In genomic region chr17:8165608-8165945, GRCm38 (mm10) we compare ENCODE assay signal across 8 mouse cellular contexts. TPM values are rescaled to one million over a fixed set of nuclear protein-coding genes. Genes with fewer than 3 reads are reported as not detected.
DNase-seq lines count a peak whose midpoint lies in the region; ATAC-seq lines count a peak whose summit lies in the region.
"Not testable (repeated sequence)": the region's sequence is repeated elsewhere in the genome, so short reads cannot be mapped to it uniquely, and the experiment has no call there.

No protein-coding gene starts in this region.

- peak overlapping the region; percentile 63; the same call in 1 of the 2 replicates for H3K27ac ChIP-seq in hindbrain, embryonic 15.5 days (replicated peaks)
- not testable (repeated sequence) for H3K27ac ChIP-seq in macrophage

- peak; percentile 4; the same call in 1 of the 2 replicates for ATAC-seq in common myeloid progenitor, adult 5-6 weeks (replicated peaks; ENCODE audit: low read depth, poor library complexity, severe bottlenecking)
- not testable (repeated sequence) for ATAC-seq in hindbrain, embryonic 15.5 days (ENCODE audit: low FRiP score, low read depth)

- H3K4me3 ChIP-seq in hindbrain, embryonic 15.5 days: peak overlapping the region; percentile 52
- H3K4me3 ChIP-seq in macrophage (ENCODE audit: inconsistent target): peak overlapping the region; percentile 32

- DNase-seq in adrenal gland, adult 2 months: peak; percentile 78
- peak; percentile 12 for DNase-seq in gastrocnemius, postnatal 10 days
- DNase-seq in left cerebral cortex, postnatal 4 days: peak; percentile 10
- DNase-seq in retina, embryonic 14.5 days (ENCODE audit: low spot score): peak; percentile 21
- peak; percentile 63 for DNase-seq in thymus, postnatal 4 days

- not testable (repeated sequence) for H3K4me1 ChIP-seq in hindbrain, embryonic 15.5 days (replicated peaks)

- WGBS in hindbrain, embryonic 15.5 days: 1% methylated on average over 41 of the region's 42 CpGs
- 0% methylated on average over 24 of the region's 42 CpGs for WGBS in macrophage (ENCODE audit: missing documents)

- H3K79me2 ChIP-seq in macrophage (ENCODE audit: inconsistent target): not testable (repeated sequence)

- H3K36me3 ChIP-seq in hindbrain, embryonic 15.5 days: peaks cover 12% of the 10 kb centered on the region
- not testable (repeated sequence) for H3K36me3 ChIP-seq in macrophage (ENCODE audit: inconsistent target)

- peak overlapping the region; percentile 48 for H3K4me2 ChIP-seq in hindbrain, embryonic 15.5 days

- intact Hi-C loops in left cerebral cortex, postnatal 4 days (cut with DNase I): not testable (repeated sequence)

- not testable (repeated sequence) for H3K9me3 ChIP-seq in hindbrain, embryonic 15.5 days

- not testable (repeated sequence) for H3K27me3 ChIP-seq in hindbrain, embryonic 15.5 days

- H3K9ac ChIP-seq in hindbrain, embryonic 15.5 days: peak overlapping the region; percentile 47

RNA-seq across cellular contexts. Expression of gene Fgfr1op, which starts 0.3 kb away (rescaled TPM):
- total RNA-seq in adrenal gland, adult 2 months (2021): 10 to 100 TPM; 16.6 to 21.4 TPM
- 0.42 and 0.43 TPM in 2 replicates for polyA plus RNA-seq in adrenal gland, adult 2 months (2012; rRNA removed)
- total RNA-seq in common myeloid progenitor, adult 5-6 weeks (2017): 54.3 and 55.1 TPM in 2 replicates
- 10 to 100 TPM; 13.3 to 15.3 TPM for total RNA-seq in gastrocnemius, postnatal 10 days (2021)
- polyA plus RNA-seq in hindbrain, embryonic 15.5 days (2015; fragmentation: Nextera tagmentation; extraction: Ambion mirVana): 27.8 and 28.6 TPM in 2 replicates
- 10 to 100 TPM; 18.5 to 22.6 TPM for total RNA-seq in left cerebral cortex, postnatal 4 days (2021)
- 10 to 100 TPM; 37.3 to 83.3 (median 55.3) TPM for total RNA-seq in macrophage (2018; cell fraction: chromatin; rRNA removed)
- total RNA-seq in macrophage (2018; cell fraction: cytosol; rRNA removed): 10 to 100 TPM in 2 of 26 experiments, 1 to 10 TPM in 24; 6.5 to 11.2 (median 8.5) TPM
- total RNA-seq in macrophage (2018; cell fraction: nucleus; rRNA removed): 10 to 100 TPM; 18.3 to 46.9 (median 30.4) TPM
- 5.7 to 11.6 TPM (median 6.5 TPM) in 3 replicates for polyA plus RNA-seq in macrophage (2018)

RNA-seq across cellular contexts. Expression of gene Rnaset2a, which starts 17.7 kb away (rescaled TPM):
- 10 to 100 TPM; 29.2 to 62.6 TPM for total RNA-seq in adrenal gland, adult 2 months (2021)
- polyA plus RNA-seq in adrenal gland, adult 2 months (2012; rRNA removed): 54.9 and 82.3 TPM in 2 replicates
- total RNA-seq in common myeloid progenitor, adult 5-6 weeks (2017): 19.2 and 28.5 TPM in 2 replicates
- 10 to 100 TPM; 15.6 to 19.2 TPM for total RNA-seq in gastrocnemius, postnatal 10 days (2021)
- polyA plus RNA-seq in hindbrain, embryonic 15.5 days (2015; fragmentation: Nextera tagmentation; extraction: Ambion mirVana): 17.6 and 17.7 TPM in 2 replicates
- 1 to 10 TPM; 4.7 to 5.2 TPM for total RNA-seq in left cerebral cortex, postnatal 4 days (2021)
- total RNA-seq in macrophage (2018; cell fraction: chromatin; rRNA removed): 100 to 1,000 TPM in 5 of 26 experiments, 10 to 100 TPM in 21; 15.5 to 176 (median 41.8) TPM
- 100 to 1,000 TPM in 16 of 26 experiments, 10 to 100 TPM in 10; 76.4 to 182 (median 126) TPM for total RNA-seq in macrophage (2018; cell fraction: cytosol; rRNA removed)
- total RNA-seq in macrophage (2018; cell fraction: nucleus; rRNA removed): 100 to 1,000 TPM in 11 of 26 experiments, 10 to 100 TPM in 15; 27.5 to 150 (median 93.8) TPM
- 52.0 to 123 TPM (median 66.9 TPM) in 3 replicates for polyA plus RNA-seq in macrophage (2018)

RNA-seq across cellular contexts. Expression of gene Gm49673, which starts 18.0 kb away (rescaled TPM):
- not detected for total RNA-seq in adrenal gland, adult 2 months (2021)
- 2.5 and 16.1 TPM in 2 replicates for polyA plus RNA-seq in adrenal gland, adult 2 months (2012; rRNA removed)
- not detected in 2 replicates for total RNA-seq in common myeloid progenitor, adult 5-6 weeks (2017)
- total RNA-seq in gastrocnemius, postnatal 10 days (2021): under 1 TPM; 0.23 to 0.26 TPM
- 0.57 TPM in 1 of 2 replicates, not detected in the other for polyA plus RNA-seq in hindbrain, embryonic 15.5 days (2015; fragmentation: Nextera tagmentation; extraction: Ambion mirVana)
- total RNA-seq in left cerebral cortex, postnatal 4 days (2021): not detected
- 1 to 10 TPM in 17 of 26 experiments, under 1 TPM in 5, not detected in 4; 0.56 to 3.3 (median 1.8) TPM for total RNA-seq in macrophage (2018; cell fraction: chromatin; rRNA removed)
- total RNA-seq in macrophage (2018; cell fraction: cytosol; rRNA removed): under 1 TPM in 12 of 26 experiments, not detected in 14; 0.03 to 0.38 (median 0.17) TPM
- 1 to 10 TPM in 19 of 26 experiments, under 1 TPM in 4, not detected in 3; 0.40 to 5.9 (median 2.1) TPM for total RNA-seq in macrophage (2018; cell fraction: nucleus; rRNA removed)
- 0.11 TPM in 1 of 3 replicates, not detected in the others for polyA plus RNA-seq in macrophage (2018)

Comparison
In these comparisons a context has a peak if more than half of its experiments do, and no peak if none do; other contexts are left out.
1. DNase-seq: peak in every context shown above with its lines; median percentile 78 in adrenal gland, adult 2 months; 63 in thymus, postnatal 4 days; 21 in retina, embryonic 14.5 days; 12 in gastrocnemius, postnatal 10 days; 10 in left cerebral cortex, postnatal 4 days.